Mouse (Mus musculus) heart, adult 2 months (tissue): ENCODE measurements at regions not wholly inside any gene's neighbourhood (a gene's known extent, or its start where the extent isn't known, plus 50 kb on each side); places are given as distances from the start of the nearest gene placed in this dataset.

Experiments
- DNase-seq, 2 experiments: peaks; one replicate each; pipeline ENCODE4 v3.0.0; 2021
- H3K27ac ChIP-seq: fragments of 200-600 bp; 2 replicates; pipeline ENCODE4 v1.8.1; 2022
- H3K27me3 ChIP-seq: fragments of 200-500 bp; 2 replicates; pipeline ENCODE4 v1.6.1; 2012; ENCODE audit warnings: mild to moderate bottlenecking, low read length, inconsistent platforms, mixed read lengths; ENCODE audit not compliant: control insufficient read depth, insufficient read depth
- H3K36me3 ChIP-seq: fragments of 200-500 bp; 2 replicates; pipeline ENCODE4 v1.6.1; 2012; ENCODE audit warnings: low read length, inconsistent platforms; ENCODE audit not compliant: control insufficient read depth, insufficient read depth
- H3K4me1 ChIP-seq: fragments of 200-500 bp; 2 replicates; pipeline ENCODE4 v1.6.1; 2011; ENCODE audit warnings: low read length; ENCODE audit not compliant: control insufficient read depth, insufficient read depth
- H3K4me3 ChIP-seq: fragments of 200-600 bp; 2 replicates; pipeline ENCODE4 v1.8.1; 2022
- H3K79me2 ChIP-seq: fragments of 200-500 bp; replicated peaks from 2 replicates; pipeline ENCODE4 v1.6.1; 2012; ENCODE audit warnings: mild to moderate bottlenecking, inconsistent platforms, low read length, moderate library complexity, mixed read lengths; ENCODE audit not compliant: control insufficient read depth, insufficient read depth
- H3K9ac ChIP-seq: fragments of 200-500 bp; 2 replicates; pipeline ENCODE4 v1.6.1; 2012; ENCODE audit warnings: low read depth, mild to moderate bottlenecking, control low read depth, inconsistent platforms, low read length, mixed read lengths
- CTCF ChIP-seq: fragments of 200-600 bp; IDR thresholded peaks from 2 replicates; pipeline ENCODE4 v1.8.1; 2022; ENCODE audit warnings: antibody characterized with exemption, mild to moderate bottlenecking, moderate library complexity
- EP300 ChIP-seq: fragments of 200-500 bp; IDR thresholded peaks from 2 replicates; pipeline ENCODE4 v1.6.1; 2011; ENCODE audit warnings: low read depth, low read length, control low read depth; ENCODE audit not compliant: insufficient read depth
- POLR2A ChIP-seq: fragments of 200-500 bp; IDR thresholded peaks from 2 replicates; pipeline ENCODE4 v1.6.1; 2011; ENCODE audit warnings: mild to moderate bottlenecking, low read depth, low read length, control low read depth; ENCODE audit not compliant: insufficient read depth
- WGBS: fragments of 180-500 bp; shearing (Covaris S2); methylation state at CpG from one replicate; pipeline ENCODE4 v1.1.7; 2018; 5-methylcytosine and 5-hydroxymethylcytosine counted together
- intact Hi-C: fragments of 180-260 bp; cut with DNase I; formaldehyde crosslinking; loops from one replicate; pipeline ENCODE4 v1.15.1; 2025

DNA sequence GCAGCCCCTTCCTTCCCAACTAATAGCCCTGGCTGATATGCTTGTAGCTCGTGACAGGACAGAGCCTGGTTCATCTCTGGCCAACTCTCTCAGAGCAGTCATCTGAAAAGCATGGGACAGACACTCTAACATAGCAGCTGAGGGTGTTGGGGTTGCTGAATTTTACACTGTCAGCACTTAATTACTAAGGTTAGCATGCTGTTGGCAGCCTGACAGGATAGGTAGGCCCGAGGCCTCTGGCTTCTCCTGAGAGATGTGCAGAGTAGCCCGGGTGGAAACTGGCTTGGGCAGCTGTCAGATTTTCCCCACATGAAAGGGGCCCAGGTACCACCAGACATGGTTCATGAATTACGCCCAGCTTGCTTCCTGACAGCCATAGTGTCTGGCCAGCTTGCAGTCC is 106.6 kb downstream of the Gadd45g start:
- H3K9ac ChIP-seq: no peak overlapping the region
- H3K4me3 ChIP-seq: no peak overlapping the region
- no peaks in the 10 kb centered on the region for H3K79me2 ChIP-seq
- H3K4me1 ChIP-seq: no peaks in the 10 kb centered on the region
- DNase-seq: no peak
- H3K27ac ChIP-seq: no peak overlapping the region
- no peaks in the 10 kb centered on the region for H3K27me3 ChIP-seq
- TF ChIP-seq POLR2A (no peak), EP300 (no peak), CTCF (no peak)
- H3K36me3 ChIP-seq: no peaks in the 10 kb centered on the region
- intact Hi-C loops: no loop called here
- 83% methylated on average over 4 of the region's 4 CpGs for WGBS

DNA sequence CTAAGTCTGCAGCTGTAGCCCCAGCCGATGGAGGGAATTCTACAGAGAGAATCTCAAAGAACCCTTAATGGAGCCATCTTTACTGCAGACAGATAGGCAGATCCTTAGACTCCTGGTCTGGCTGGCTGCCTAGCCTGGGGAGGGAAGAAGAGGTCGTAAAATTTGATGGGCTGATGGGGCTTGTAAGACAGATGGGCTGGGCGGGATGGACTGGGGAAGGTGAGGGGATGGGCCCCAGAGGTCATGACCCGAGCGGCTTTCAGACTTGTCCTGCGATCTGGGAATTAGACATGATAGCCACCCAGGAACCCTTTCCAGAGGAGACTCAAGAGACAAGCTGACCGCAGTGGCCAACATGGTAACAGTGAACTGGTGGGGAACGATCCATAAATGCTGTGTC is 107.1 kb downstream of the Gadd45g start:
- Histone ChIP-seq H3K27me3 (no peaks in the 10 kb centered on the region), H3K4me3 (no peak overlapping the region), H3K27ac (no peak overlapping the region), H3K36me3 (no peaks in the 10 kb centered on the region), H3K79me2 (no peaks in the 10 kb centered on the region), H3K9ac (no peak overlapping the region), H3K4me1 (no peaks in the 10 kb centered on the region)
- WGBS: 91% methylated on average over 8 of the region's 8 CpGs
- intact Hi-C loops: no loop called here
- DNase-seq: no peak
- no peak for TF ChIP-seq CTCF
- TF ChIP-seq EP300: no peak
- TF ChIP-seq POLR2A: no peak

DNA sequence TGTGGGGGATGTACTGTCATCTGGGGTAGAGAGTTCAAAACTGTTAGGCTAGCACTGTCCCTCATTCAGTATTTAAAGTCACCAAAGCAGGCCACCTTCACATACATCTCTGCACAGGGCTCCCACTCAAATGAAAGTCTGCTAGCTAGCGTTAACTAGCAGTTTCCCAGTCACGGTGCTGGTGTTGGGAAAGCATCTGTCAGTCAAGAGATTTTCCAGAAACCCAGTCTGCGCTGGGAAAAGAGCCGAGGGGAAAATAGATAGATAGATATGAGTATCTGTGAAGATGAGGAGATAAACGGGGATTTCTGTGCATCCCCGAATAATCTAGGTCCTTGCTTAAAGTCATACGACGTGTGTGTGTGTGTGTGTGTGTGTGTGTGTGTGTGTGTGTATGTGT is 110.6 kb downstream of the Gadd45g start:
- Histone ChIP-seq H3K79me2 (no peaks in the 10 kb centered on the region), H3K4me1 (0 out of 2 replicates have a peak, but pooled peaks cover 1% of the 10 kb centered on the region), H3K36me3 (no peaks in the 10 kb centered on the region), H3K9ac (no peak overlapping the region), H3K27ac (no peak overlapping the region), H3K27me3 (no peaks in the 10 kb centered on the region), H3K4me3 (no peak overlapping the region)
- no peak for DNase-seq
- intact Hi-C loops: no loop called here
- 74% methylated on average over 8 of the region's 8 CpGs for WGBS
- TF ChIP-seq CTCF (no peak), EP300 (no peak), POLR2A (no peak)

DNA sequence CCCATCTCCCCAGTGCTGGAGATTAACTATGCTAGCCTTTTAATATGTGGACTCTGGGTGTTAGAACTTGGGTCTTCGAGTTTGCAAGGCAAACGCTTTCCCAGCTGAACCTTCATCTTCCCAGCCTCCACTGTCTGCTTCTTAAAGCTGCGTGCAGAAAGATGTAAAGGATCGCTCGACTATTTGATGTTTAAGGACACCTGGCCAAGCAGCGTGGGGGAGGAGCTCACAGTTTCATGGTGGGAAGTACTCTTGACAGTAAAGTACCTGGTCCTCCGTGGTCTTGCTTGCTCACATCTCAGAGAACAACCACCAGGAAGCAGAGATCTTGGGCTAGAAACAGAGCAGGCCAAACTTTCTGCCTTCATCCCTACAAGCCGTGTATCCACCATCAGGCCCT is 113.1 kb downstream of the Gadd45g start:
- Histone ChIP-seq H3K36me3 (no peaks in the 10 kb centered on the region), H3K27ac (no peak overlapping the region), H3K4me3 (no peak overlapping the region), H3K9ac (no peak overlapping the region), H3K79me2 (no peaks in the 10 kb centered on the region), H3K4me1 (peaks cover 14% of the 10 kb centered on the region), H3K27me3 (no peaks in the 10 kb centered on the region)
- intact Hi-C loops: no loop called here
- no peak for TF ChIP-seq POLR2A
- no peak for TF ChIP-seq CTCF
- TF ChIP-seq EP300: no peak
- WGBS: 92% methylated on average over 8 of the region's 8 CpGs
- no peak for DNase-seq

DNA sequence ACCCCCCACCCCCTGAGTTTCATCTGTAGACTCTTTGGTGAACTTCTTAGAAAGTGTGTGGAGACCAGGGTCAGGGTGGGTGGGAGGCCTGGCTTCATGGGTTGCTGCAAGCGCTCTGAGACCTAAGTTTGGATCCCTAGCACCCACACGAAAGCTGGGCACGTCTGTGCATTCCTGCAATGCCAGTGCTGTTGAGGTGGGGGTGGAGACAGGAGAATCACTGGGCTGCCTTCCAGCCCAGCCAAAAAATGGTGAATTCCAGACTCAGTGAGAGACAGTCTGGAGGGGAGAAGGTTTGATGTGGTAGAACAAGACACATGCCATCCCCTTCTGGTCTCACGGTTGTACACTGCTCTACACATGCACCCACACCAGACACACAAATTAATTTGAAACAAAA is 113.8 kb downstream of the Gadd45g start:
- Histone ChIP-seq H3K36me3 (no peaks in the 10 kb centered on the region), H3K27me3 (no peaks in the 10 kb centered on the region), H3K27ac (no peak overlapping the region), H3K9ac (no peak overlapping the region), H3K79me2 (no peaks in the 10 kb centered on the region), H3K4me3 (no peak overlapping the region), H3K4me1 (peaks cover 18% of the 10 kb centered on the region)
- no peak for TF ChIP-seq EP300
- no peak for TF ChIP-seq CTCF
- no peak for TF ChIP-seq POLR2A
- 70% methylated on average over 4 of the region's 4 CpGs for WGBS
- DNase-seq: no peak
- intact Hi-C loops: loop anchor here (5.0 kb wide), 2 partner anchors 113 to 117 kb away; partner anchors contain the start of gene Gadd45g

DNA sequence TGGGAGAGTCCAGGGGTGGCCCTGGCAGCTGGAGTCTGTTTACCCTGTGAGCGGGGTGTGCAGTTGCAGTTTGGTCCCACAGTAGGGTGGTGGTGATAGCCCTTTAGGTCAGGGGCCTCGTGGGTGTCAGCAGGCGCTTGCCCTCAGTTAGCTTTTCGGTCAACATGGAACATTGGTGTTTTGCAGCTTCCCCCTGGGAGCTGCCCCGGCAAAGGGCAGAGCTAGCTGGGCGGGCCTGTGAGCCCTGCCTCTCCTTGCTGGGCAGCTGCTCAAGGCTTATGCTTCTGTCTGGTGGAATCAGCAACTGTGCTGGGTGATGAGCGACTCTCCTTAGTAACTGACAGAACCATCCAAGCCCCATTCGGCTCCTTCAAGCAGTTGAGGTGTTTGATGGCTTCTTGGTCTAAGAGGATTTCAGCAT is 115.7 kb downstream of the Gadd45g start:
- intact Hi-C loops: loop anchor here (5.0 kb wide), 2 partner anchors 115 kb away; partner anchors contain the start of gene Gadd45g
- Histone ChIP-seq H3K79me2 (no peaks in the 10 kb centered on the region), H3K27me3 (no peaks in the 10 kb centered on the region), H3K27ac (peak overlapping the region; percentile 45), H3K4me1 (peaks cover 18% of the 10 kb centered on the region), H3K36me3 (no peaks in the 10 kb centered on the region), H3K9ac (no peak overlapping the region), H3K4me3 (no peak overlapping the region)
- WGBS: 46% methylated on average over 8 of the region's 8 CpGs
- TF ChIP-seq CTCF (no peak), POLR2A (no peak), EP300 (no peak)
- DNase-seq: peak; percentile 55 to 57
